Mouse (Mus musculus) CH12.LX (cell line): Measurements from ENCODE around the gene Ehd1. TPM values are rescaled to one million over a fixed set of nuclear protein-coding genes. Genes with fewer than 3 reads are reported as not detected.

ENCODE experiments used
- DNase-seq: peaks from one replicate; pipeline ENCODE4 v3.0.0-alpha.2; 2013; ENCODE audit errors: extremely low read depth
- H3K27ac ChIP-seq: 2 replicates; pipeline ENCODE4 v1.5.1; 2012; ENCODE audit warnings: low read depth, mild to moderate bottlenecking, control low read depth, moderate library complexity; ENCODE audit not compliant: insufficient read depth
- H3K27me3 ChIP-seq: replicated peaks from 2 replicates; pipeline ENCODE3; 2012; ENCODE audit warnings: inconsistent platforms
- H3K36me3 ChIP-seq, 2 experiments: replicated peaks in 1 of 2; 2 replicates each; pipeline versions ENCODE3 to v1.6.1; 2012; ENCODE audit warnings: inconsistent platforms in 1 of 2, low read length in 1 of 2, mild to moderate bottlenecking in 1 of 2, mixed read lengths in 1 of 2, moderate library complexity in 1 of 2; ENCODE audit not compliant: control insufficient read depth in 1 of 2, insufficient read depth in 1 of 2
- H3K4me1 ChIP-seq, 2 experiments: 2 replicates each; pipeline ENCODE4 v1.6.1; 2012; ENCODE audit warnings: inconsistent platforms in 1 of 2, moderate library complexity in 1 of 2; ENCODE audit not compliant: insufficient read depth in 2 of 2, control insufficient read depth in 1 of 2
- H3K4me2 ChIP-seq: 2 replicates; pipeline ENCODE4 v1.6.1; 2012; ENCODE audit warnings: low read depth, mild to moderate bottlenecking, control low read depth; ENCODE audit not compliant: poor library complexity, insufficient read depth, severe bottlenecking
- H3K4me3 ChIP-seq, 3 experiments: fragments of 150-350 bp in 1 of 3; sonication (generic) in 1 of 3; replicated peaks in 1 of 3; 2 replicates each; pipeline versions ENCODE3 to v1.5.1; 2011 to 2012; ENCODE audit warnings: low read depth in 2 of 3, low read length in 2 of 3, mild to moderate bottlenecking in 2 of 3, moderate library complexity in 2 of 3, control low read depth in 1 of 3, improper control_type of control experiment in 1 of 3, inconsistent platforms in 1 of 3, mixed read lengths in 1 of 3; ENCODE audit not compliant: poor library complexity in 1 of 3
- H3K79me2 ChIP-seq: replicated peaks from 2 replicates; pipeline ENCODE4 v1.6.1; 2012; ENCODE audit warnings: mild to moderate bottlenecking, moderate library complexity; ENCODE audit not compliant: control insufficient read depth, poor library complexity, insufficient read depth, severe bottlenecking; ENCODE audit errors: extremely low read depth
- H3K9ac ChIP-seq: 2 replicates; pipeline ENCODE4 v1.6.1; 2012; ENCODE audit warnings: low read depth, mild to moderate bottlenecking, control low read depth, moderate library complexity; ENCODE audit not compliant: insufficient read depth
- H3K9me3 ChIP-seq: replicated peaks from 2 replicates; pipeline ENCODE3; 2012; ENCODE audit warnings: low read length, inconsistent platforms, mixed read lengths
- CHD1 ChIP-seq: IDR thresholded peaks from 2 replicates; pipeline ENCODE4 v1.6.1; 2012; ENCODE audit warnings: low read depth, low read length, improper control_type of control experiment, inconsistent platforms
- CHD2 ChIP-seq: IDR thresholded peaks from 2 replicates; pipeline ENCODE4 v1.6.1; 2011; ENCODE audit warnings: low read length, improper control_type of control experiment
- CTCF ChIP-seq, 2 experiments: IDR thresholded peaks in 1 of 2; conservative IDR thresholded peaks in 1 of 2; 2 replicates each; pipeline ENCODE4 v1.5.1; 2011 to 2012; ENCODE audit warnings: low read depth in 2 of 2, low read length in 2 of 2, improper control_type of control experiment in 1 of 2, inconsistent platforms in 1 of 2, mild to moderate bottlenecking in 1 of 2, moderate library complexity in 1 of 2
- E2F4 ChIP-seq: IDR thresholded peaks from 2 replicates; pipeline ENCODE4 v1.6.1; 2011; ENCODE audit warnings: low read depth, low read length, improper control_type of control experiment; ENCODE audit not compliant: insufficient replicate concordance
- ELF1 ChIP-seq: IDR thresholded peaks from 2 replicates; pipeline ENCODE4 v1.6.1; 2014; ENCODE audit warnings: low read depth, mild to moderate bottlenecking, inconsistent platforms, low read length, improper control_type of control experiment
- EP300 ChIP-seq: IDR thresholded peaks from 2 replicates; pipeline ENCODE4 v1.6.1; 2011; ENCODE audit warnings: low read length, improper control_type of control experiment
- GABPA ChIP-seq: IDR thresholded peaks from 2 replicates; pipeline ENCODE4 v1.6.1; 2012; ENCODE audit warnings: low read depth, low read length, improper control_type of control experiment, inconsistent platforms; ENCODE audit not compliant: insufficient replicate concordance
- HCFC1 ChIP-seq: IDR thresholded peaks from 2 replicates; pipeline ENCODE4 v1.6.1; 2012; ENCODE audit warnings: low read depth, mild to moderate bottlenecking, inconsistent platforms, low read length, improper control_type of control experiment
- IRF4 ChIP-seq: IDR thresholded peaks from 2 replicates; pipeline ENCODE4 v1.6.1; 2014; ENCODE audit warnings: low read depth, mild to moderate bottlenecking, inconsistent platforms, low read length, improper control_type of control experiment
- JUN ChIP-seq: IDR thresholded peaks from 2 replicates; pipeline ENCODE4 v1.6.1; 2011; ENCODE audit warnings: low read depth, mild to moderate bottlenecking, low read length, improper control_type of control experiment, moderate library complexity; ENCODE audit not compliant: insufficient read depth
- KAT2A ChIP-seq: IDR thresholded peaks from 2 replicates; pipeline ENCODE4 v1.6.1; 2012; ENCODE audit warnings: low read length, improper control_type of control experiment, inconsistent platforms; ENCODE audit not compliant: insufficient replicate concordance
- MAFK ChIP-seq: IDR thresholded peaks from 2 replicates; pipeline ENCODE4 v1.6.1; 2011; ENCODE audit warnings: low read length, improper control_type of control experiment; ENCODE audit not compliant: insufficient replicate concordance
- MAZ ChIP-seq: IDR thresholded peaks from 2 replicates; pipeline ENCODE4 v1.6.1; 2012; ENCODE audit warnings: low read depth, mild to moderate bottlenecking, inconsistent platforms, low read length, improper control_type of control experiment, moderate library complexity
- PAX5 ChIP-seq: IDR thresholded peaks from 2 replicates; pipeline ENCODE4 v1.6.1; 2012; ENCODE audit warnings: low read length, inconsistent platforms, mixed read lengths
- POLR2A ChIP-seq: IDR thresholded peaks from 2 replicates; pipeline ENCODE4 v1.6.1; 2011; ENCODE audit warnings: low read depth, mild to moderate bottlenecking, improper control_type of control experiment, low read length
- POLR2AphosphoS2 ChIP-seq: IDR thresholded peaks from 2 replicates; pipeline ENCODE4 v1.6.1; 2011; ENCODE audit warnings: low read depth, low read length, improper control_type of control experiment
- RCOR1 ChIP-seq: conservative IDR thresholded peaks from 2 replicates; pipeline ENCODE4 v1.6.1; 2012; ENCODE audit warnings: low read depth, mild to moderate bottlenecking, inconsistent platforms, low read length, improper control_type of control experiment
- SIN3A ChIP-seq: IDR thresholded peaks from 2 replicates; pipeline ENCODE4 v1.6.1; 2012; ENCODE audit warnings: low read length, improper control_type of control experiment, inconsistent platforms
- TCF12 ChIP-seq: IDR thresholded peaks from 2 replicates; pipeline ENCODE4 v1.6.1; 2014; ENCODE audit warnings: low read depth, mild to moderate bottlenecking, inconsistent platforms, low read length, improper control_type of control experiment
- UBTF ChIP-seq: IDR thresholded peaks from 2 replicates; pipeline ENCODE4 v1.6.1; 2012; ENCODE audit warnings: low read depth, mild to moderate bottlenecking, inconsistent platforms, low read length, improper control_type of control experiment, moderate library complexity
- USF1 ChIP-seq: IDR thresholded peaks from 2 replicates; pipeline ENCODE4 v1.6.1; 2014; ENCODE audit warnings: low read depth, mild to moderate bottlenecking, inconsistent platforms, low read length, improper control_type of control experiment
- USF2 ChIP-seq: conservative IDR thresholded peaks from 2 replicates; pipeline ENCODE4 v1.6.1; 2011; ENCODE audit warnings: low read depth, low read length, improper control_type of control experiment
- ZC3H11A ChIP-seq: IDR thresholded peaks from 2 replicates; pipeline ENCODE4 v1.6.1; 2012; ENCODE audit warnings: low read depth, mild to moderate bottlenecking, inconsistent platforms, low read length, improper control_type of control experiment
- ZKSCAN1 ChIP-seq: IDR thresholded peaks from 2 replicates; pipeline ENCODE4 v1.6.1; 2012; ENCODE audit warnings: low read depth, inconsistent platforms, low read length, improper control_type of control experiment, borderline replicate concordance
- ZMIZ1 ChIP-seq: IDR thresholded peaks from 2 replicates; pipeline ENCODE4 v1.6.1; 2012; ENCODE audit warnings: low read depth, mild to moderate bottlenecking, inconsistent platforms, low read length, improper control_type of control experiment
- dilution Hi-C: fragments of 300-500 bp; cut with MboI; formaldehyde crosslinking; loops from 2 replicates; pipeline ENCODE4 v1.14.3; 2020; ENCODE audit warnings: low sequenced_read_pairs; ENCODE audit not compliant: extremely low pct_unique_long_range_greater_than_20kb, extremely low pct_ligation_motif_present
- in situ Hi-C: fragments of 300-500 bp; cut with MboI; formaldehyde crosslinking; loops from 3 replicates; pipeline ENCODE4 v1.14.3; 2019; ENCODE audit warnings: low sequenced_read_pairs, low pct_ligation_motif_present, low pct_unique_long_range_greater_than_20kb, mixed read lengths
- polyA plus RNA-seq: library from polyadenylated mRNA; unstranded; fragments of >175 nt; gene quantifications from 2 replicates; pipeline ENCODE4 v1.2.1, GENCODE M21; 2012; ENCODE audit warnings: low read depth; ENCODE audit not compliant: insufficient read length
- total RNA-seq, 2 experiments: library from RNA; depleted of rRNA; stranded (reverse); fragments of 300-350 nt in 1 of 2; fragments of >200 nt in 1 of 2; gene quantifications; 2 replicates each; pipeline ENCODE4 v1.2.3; 2012 to 2014

The Ehd1 gene
- total and polyA plus RNA-seq, 3 experiments, result 131 to 400 (median 245) TPM

DNA sequence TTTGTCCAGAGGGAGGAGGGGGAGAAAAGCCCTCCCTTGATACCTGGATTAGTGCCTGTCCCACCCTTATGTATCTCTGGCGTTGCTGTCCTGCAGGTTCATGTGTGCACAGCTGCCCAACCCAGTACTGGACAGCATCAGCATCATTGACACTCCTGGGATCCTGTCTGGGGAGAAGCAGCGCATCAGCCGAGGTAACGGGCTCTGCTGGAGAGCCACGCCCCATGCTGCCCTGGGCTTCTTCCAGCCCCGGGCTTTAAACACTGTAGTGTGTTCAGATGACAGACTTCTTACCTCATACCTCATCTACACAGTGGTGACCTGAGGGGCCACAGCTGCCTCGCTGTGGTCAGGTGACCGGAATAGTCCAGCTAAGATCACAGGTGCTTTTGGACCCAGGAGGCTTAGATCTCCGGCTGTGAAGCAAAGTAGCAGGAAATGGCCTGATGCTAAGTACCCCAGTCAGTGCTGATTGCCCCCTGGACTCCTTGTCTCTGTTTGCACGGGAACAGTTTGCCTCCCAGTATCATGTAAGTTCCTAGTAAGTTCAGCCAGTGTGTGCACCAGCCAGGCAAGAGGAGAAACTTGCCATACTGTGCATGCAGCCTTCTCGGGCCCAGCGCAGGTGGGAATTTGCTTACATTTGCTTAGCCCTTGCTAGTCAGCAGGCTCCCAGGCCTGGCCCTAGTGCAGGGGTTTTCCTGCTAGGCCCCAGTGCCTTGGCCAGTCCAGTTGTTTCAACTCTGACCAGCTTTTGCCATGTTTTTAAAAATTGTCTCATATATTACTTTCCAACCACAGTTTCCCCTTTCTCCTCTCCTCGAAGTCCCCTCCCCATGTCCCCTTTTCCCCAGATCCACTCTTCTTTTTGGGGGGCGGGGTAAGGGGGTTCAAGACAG lies 4.8 kb downstream of the Ehd1 start (continued):
- TF ChIP-seq JUN, result peak; percentile 74
- no peak for TF ChIP-seq E2F4
- no peak; the same call in 1 of the 2 replicates for TF ChIP-seq HCFC1
- no peak for TF ChIP-seq POLR2AphosphoS2
- no peak for TF ChIP-seq GABPA
- TF ChIP-seq EP300, result peak; percentile 92
- TF ChIP-seq ZKSCAN1, result peak; percentile 92
- no peak for TF ChIP-seq CTCF (conservative IDR thresholded peaks at IDR 0.05 in 1 of 2, IDR thresholded peaks at IDR 0.05 in 1 of 2; ENCODE audit: low read depth in 2 of 2, low read length in 2 of 2)
- TF ChIP-seq PAX5, result no peak
- TF ChIP-seq RCOR1, result 0 out of 2 replicates have a peak, but pooled peaks have one; percentile 14
- TF ChIP-seq ZMIZ1, result peak; percentile 75
- TF ChIP-seq CHD2, result peak; percentile 80
- TF ChIP-seq USF1, result peak; percentile 80
- peak; percentile 55 for TF ChIP-seq POLR2A
- TF ChIP-seq SIN3A, result peak; percentile 78; the same call in 1 of the 2 replicates
- TF ChIP-seq MAFK, result peak; percentile 67; the same call in 1 of the 2 replicates

DNA sequence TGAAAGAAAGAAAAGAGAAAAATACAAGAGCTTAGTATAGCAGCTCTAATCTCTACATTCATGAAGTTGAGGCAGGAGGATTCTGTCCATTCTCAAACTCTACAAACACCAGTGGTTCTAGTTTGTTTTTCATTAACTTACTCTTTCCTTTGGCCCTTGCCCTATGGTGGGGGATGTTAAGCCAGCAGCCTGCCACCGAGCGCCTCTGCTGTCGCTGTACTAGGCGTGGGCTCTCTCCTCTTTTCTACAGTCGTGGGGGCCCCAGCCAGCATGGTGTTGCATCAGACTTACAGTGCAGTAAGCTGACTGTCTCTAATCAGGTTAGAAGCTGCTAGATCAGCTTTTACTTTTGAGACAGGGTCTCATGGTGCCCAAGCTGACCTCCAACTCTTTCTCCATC lies 6.5 kb downstream of the Ehd1 start:
- no peak for DNase-seq
- Histone ChIP-seq H3K4me1 (peaks cover 47 to 74% of the 10 kb centered on the region in 2 experiments), H3K9me3 (no peaks in the 10 kb centered on the region), H3K79me2 (peaks cover 87% of the 10 kb centered on the region), H3K27ac (peak overlapping the region; percentile 99), H3K27me3 (no peaks in the 10 kb centered on the region), H3K9ac (peak overlapping the region; percentile 65), H3K4me3 (peak overlapping the region in 1 of 3 experiments; percentile 1), H3K4me2 (peak overlapping the region; percentile 14; the same call in 1 of the 2 replicates), H3K36me3 (peaks cover 89 to 94% of the 10 kb centered on the region in 2 experiments)
- TF ChIP-seq KAT2A (no peak), CHD2 (no peak), TCF12 (no peak), USF2 (no peak), UBTF (no peak), ELF1 (no peak), EP300 (no peak), CHD1 (no peak), SIN3A (no peak), MAZ (no peak), ZC3H11A (no peak), CTCF (conservative IDR thresholded peaks at IDR 0.05 in 1 of 2, IDR thresholded peaks at IDR 0.05 in 1 of 2; ENCODE audit: low read depth in 2 of 2, low read length in 2 of 2) (no peak), IRF4 (no peak)
- in situ Hi-C loops (no loop called here), dilution Hi-C loops (no loop called here)
